Mouse (Mus musculus) splenic B cell, adult 2 months (primary cell): ENCODE results near the gene Idh3g.

Experiments used
- DNase-seq: peaks from one replicate; pipeline ENCODE4 v3.0.0-alpha.2; 2011; ENCODE audit warnings: low read depth, low spot score
- H3K27me3 ChIP-seq: 2 replicates; pipeline ENCODE4 v1.6.1; 2012; ENCODE audit warnings: mild to moderate bottlenecking, low read length, moderate library complexity, mixed read lengths; ENCODE audit not compliant: control insufficient read depth, poor library complexity, insufficient read depth, severe bottlenecking
- H3K36me3 ChIP-seq: 2 replicates; pipeline ENCODE4 v1.6.1; 2012; ENCODE audit warnings: mild to moderate bottlenecking, low read length, moderate library complexity, mixed read lengths; ENCODE audit not compliant: control insufficient read depth, poor library complexity, insufficient read depth, severe bottlenecking

Idh3g gene

DNA sequence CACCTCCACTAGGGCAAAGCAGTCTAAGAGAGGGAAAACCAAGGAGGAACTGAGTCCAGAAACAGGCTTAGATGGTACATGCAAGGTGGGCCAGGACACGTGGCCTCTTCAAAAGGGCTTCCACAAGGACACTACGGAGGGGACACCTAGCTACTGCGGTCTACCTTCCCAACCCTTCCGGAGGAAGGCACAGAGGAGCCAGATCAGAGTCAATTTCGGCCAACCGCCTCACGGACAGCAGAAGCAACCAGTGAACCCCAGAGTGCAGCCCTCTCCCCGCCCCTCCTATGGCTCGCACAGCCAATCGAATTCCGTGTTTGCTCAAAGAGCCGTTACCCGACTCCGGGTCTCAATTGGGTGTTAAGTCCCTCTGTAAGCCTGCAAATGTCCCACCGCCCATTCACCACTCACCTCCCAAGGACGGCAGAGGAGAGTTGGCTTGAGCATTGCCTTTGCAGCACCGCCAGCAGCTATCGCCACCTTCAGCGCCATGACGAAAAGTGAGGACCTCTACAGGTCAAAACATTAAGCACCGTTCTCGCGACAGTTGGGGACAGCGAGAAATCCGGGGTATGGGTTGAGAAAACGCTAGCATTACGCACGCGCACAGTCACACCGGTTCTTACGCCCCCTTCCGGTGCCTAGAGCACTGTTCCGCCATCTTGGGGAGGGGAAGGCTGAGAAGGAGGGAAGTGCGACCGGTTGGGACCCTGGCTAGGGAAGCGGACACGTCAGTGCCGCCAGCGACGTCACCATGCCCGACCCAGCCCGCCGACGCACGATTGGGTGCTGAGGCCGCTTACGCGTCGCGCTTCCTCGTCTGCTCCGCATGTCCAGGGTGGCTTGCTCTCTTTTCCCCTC, at the start of gene Idh3g, which contains the start of gene Ssr4:
Idh3g (minus strand) TSS at position 534 of the 861 bp plus-strand sequence.
Ssr4 (plus strand) TSS at position 665 of the 861 bp plus-strand sequence.
- Histone ChIP-seq H3K27me3 (no peaks in the 10 kb centered on the region), H3K36me3 (no peaks in the 10 kb centered on the region)
- peak; percentile 97 for DNase-seq

DNA sequence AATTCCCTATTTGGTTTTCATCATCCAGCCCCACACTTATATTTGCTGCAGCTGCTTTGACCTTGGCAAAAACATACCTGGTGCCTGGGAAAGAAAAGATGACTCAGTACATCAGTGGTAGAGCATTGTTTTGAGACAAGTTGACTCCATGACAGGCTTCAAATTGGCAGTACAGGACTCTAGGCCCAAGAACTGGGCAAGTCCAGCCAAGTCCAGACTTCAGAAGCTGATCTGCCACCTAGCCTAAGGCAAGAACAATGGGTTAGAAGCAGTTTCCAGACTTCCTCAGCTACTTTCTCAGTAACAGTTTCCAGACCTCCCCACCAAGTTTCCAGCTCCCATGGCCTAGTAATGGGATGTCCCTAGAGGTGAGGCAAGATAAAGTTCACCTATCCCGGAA, 49.0 kb upstream of the Idh3g start:
- no peak for DNase-seq
- no peaks in the 10 kb centered on the region for H3K27me3 ChIP-seq
- no peaks in the 10 kb centered on the region for H3K36me3 ChIP-seq

DNA sequence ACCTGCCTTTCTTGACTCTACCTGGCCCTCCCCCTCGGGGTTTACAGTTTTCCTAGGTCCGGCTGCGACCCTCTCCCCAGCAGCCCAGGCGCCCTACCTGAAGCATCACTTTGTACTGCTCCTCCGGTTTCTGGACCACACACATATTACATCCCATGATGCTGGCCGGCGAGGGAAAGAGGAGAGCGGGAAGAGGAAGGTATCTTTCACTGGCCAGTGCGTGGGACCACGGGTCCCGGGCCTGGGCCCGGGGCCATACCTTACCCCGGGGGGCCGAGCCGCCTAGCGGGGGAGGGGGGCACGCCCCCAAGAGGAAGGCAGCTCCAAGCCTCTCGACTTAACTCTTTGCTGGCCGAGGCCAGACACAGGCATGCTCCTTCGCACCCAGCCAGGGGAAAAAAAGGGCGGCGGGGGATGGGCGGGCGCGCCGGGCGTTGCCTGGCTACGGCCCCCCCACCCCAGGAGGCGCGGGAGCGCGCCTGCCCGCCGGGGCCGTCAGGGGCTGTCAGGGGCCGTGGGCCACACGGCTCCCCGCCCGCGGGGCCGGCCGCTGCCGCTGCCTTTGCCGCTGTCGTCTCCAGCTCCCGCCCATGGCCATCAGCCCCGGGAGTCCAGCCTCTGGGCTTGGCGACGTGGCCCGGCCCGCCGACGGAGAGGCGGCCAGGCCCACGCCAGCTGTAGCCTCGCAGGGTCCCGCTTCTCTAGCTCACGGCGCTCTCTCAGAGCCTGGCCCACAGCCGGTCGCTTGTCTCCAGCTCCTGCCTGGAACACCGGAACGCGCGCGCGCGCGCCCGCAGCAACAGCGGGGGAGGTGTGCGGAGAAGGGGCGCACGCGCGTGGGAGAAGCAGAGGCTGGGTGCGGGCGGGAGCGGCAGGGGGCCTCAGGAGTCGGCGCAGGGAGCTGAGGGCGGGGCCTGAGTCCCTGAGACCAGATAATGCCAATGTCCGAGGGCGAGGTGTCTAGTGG, 37.8 kb upstream of the Idh3g start, which contains the start of gene Pdzd4:
Pdzd4 (minus strand) TSS at position 785 of the 967 bp plus-strand sequence.
- H3K36me3 ChIP-seq = no peaks in the 10 kb centered on the region
- DNase-seq = peak; percentile 27

DNA sequence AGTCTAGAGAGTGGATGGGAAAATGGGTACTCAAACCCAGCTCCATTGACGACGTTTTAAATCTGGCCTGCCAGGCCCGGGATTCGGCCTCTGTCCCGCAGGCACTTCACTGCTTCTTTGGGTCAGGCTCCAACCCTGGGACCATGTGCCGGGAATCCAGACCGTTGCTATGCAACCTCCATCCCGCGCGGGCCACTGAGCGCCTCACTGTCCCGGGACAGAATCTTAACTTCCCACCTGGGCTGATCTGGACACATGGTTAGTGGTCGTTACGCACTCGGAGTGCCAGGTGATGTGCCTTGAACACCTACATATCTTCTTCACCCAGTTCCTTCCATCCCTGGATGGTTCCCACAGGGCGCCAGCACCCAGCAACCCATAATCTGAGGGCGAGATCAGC, 37.0 kb upstream of the Idh3g start:
- no peaks in the 10 kb centered on the region for H3K27me3 ChIP-seq
- H3K36me3 ChIP-seq = no peaks in the 10 kb centered on the region
- no peak for DNase-seq

More for the DNA sequence above, 37.8 kb upstream of the Idh3g start, which contains the start of gene Pdzd4:
- no peaks in the 10 kb centered on the region for H3K27me3 ChIP-seq

DNA sequence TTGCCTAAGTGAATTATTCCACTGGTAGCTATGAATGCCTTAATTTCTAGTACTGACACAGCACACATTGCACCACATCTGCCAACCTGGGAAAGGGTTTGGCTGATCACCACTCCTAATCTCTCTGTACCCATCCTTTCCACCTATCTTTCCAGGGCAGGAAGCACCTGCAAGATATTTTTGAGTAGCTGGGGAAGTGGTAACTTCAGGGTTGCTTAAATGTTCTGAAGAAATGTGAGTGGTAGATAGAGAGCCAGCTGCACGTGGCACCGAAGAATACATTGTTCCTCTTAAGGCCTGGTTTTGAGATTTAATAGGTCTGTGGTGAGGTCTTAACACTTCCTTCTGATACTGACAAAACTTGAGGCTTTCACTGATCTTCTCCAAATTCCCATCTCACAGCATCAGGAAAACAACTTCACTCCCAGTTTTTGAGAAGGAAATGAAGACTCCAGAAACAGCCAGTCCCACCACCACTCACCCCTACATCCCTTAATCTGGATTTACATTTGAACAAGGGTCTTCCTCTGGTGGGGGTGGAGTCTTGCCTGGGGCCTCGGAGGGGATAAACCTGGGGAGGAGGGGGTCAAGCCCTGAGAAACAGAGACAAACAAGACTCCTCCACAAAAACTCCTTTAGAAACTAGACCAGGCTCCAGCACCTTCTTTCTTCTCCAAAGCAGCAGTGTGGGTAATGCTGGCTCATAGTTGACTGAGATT, 30.1 kb upstream of the Idh3g start:
- DNase-seq = no peak
- no peaks in the 10 kb centered on the region for H3K36me3 ChIP-seq
- no peaks in the 10 kb centered on the region for H3K27me3 ChIP-seq

DNA sequence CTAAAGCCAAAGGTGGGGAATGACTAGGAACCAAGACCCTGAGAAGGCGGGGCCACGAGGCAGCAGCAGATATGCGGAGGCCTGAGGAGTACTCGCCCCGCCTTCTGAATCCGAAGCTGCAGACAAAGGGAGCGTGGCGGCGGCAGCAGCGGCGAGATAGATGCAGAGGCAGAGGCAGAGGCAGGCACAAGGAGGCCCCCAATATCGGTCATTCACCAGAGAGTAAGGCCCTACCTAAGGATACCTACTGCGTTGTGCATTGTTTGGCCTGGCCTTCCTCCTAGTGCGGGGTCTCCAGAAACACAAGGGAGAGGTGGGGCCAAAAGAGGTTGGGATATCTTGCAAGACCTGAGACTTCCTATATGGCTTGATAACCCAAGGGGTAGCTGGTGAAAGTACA, 28.4 kb upstream of the Idh3g start:
- H3K27me3 ChIP-seq = no peaks in the 10 kb centered on the region

DNA sequence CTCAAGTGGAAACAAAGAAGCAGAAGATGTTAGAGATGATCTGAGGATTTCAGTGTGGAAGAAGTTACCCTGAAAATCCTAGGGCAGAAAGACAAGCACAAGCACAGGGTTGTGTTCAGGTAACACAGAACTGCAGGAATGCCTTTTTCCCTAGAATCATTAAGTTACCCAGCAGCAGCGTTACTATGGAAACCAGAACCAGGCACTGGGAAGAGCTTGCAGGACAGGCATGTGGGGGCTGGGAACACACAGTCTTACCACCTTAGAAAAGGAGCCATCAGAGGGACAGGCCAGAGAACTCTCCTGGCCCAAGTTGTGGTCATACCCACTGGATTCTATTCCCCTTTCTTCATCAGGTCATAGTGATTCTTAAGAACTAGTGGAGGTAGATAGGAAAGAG, 19.1 kb upstream of the Idh3g start:
- Histone ChIP-seq H3K27me3 (no peaks in the 10 kb centered on the region), H3K36me3 (no peaks in the 10 kb centered on the region)
- no peak for DNase-seq

More for the DNA sequence above, 28.4 kb upstream of the Idh3g start:
- no peaks in the 10 kb centered on the region for H3K36me3 ChIP-seq
- DNase-seq = no peak

DNA sequence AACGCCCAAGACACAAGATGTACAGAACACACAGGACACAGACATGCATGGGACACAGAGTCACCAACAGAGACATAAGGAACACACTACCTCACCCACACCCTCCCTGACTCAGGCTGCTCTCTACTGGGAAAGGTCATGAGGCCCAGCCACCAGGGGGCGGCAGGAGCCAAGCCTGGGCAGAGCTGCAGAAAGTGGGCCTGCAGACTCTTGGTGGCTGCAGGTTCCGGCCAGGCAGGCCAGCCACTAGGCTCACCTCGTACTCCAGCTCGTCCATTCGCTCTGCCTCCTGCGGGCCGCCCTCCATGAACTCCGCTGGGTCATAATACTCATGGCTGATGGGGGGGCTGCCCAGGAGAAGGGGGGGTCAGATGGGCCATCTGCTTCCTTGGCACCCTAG, 11.8 kb upstream of the Idh3g start:
- Histone ChIP-seq H3K36me3 (no peaks in the 10 kb centered on the region), H3K27me3 (no peaks in the 10 kb centered on the region)
- peak; percentile 82 for DNase-seq

DNA sequence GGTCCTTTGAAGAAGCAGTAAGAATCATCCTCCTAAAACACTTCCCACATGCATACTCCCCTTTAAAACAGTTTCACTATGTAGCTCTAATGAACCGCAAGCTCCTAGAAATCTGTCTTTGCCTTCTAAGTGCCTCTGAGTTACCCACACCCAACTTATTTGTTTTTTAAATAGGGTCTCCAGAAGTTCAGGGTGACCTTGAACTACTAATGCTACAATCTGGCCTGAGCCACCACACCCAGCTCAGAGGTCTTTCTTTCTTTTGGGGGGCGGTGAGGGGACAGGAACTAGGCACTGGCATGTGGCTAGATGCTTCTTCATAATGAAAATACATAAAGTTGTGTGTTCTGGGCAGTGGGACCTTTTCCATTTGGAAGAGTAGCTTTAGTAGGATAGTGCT, 10.8 kb upstream of the Idh3g start:
- DNase-seq = no peak

DNA sequence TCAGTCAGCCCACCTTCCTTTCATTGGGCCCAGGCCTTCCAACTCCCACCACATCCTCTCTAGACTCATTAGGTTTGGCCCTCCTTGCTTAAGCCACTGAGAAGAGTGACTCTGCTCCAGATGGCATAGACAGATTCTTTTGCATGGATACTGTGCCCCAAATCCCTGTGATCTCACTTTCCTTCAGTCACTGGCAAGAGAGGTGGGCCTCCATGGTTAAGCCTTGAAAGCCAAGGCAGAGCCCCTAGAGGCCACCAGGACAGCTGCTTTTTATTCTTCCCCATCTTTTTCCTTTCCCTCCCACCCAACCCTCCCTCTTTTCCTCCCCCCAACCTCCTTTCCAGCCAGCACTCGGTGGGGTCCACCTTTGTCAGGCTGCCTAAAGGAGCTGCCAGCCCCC, 6.8 kb upstream of the Idh3g start:
- Histone ChIP-seq H3K27me3 (no peaks in the 10 kb centered on the region), H3K36me3 (no peaks in the 10 kb centered on the region)
- no peak for DNase-seq

More for the DNA sequence above, 10.8 kb upstream of the Idh3g start:
- H3K27me3 ChIP-seq = no peaks in the 10 kb centered on the region
- H3K36me3 ChIP-seq = no peaks in the 10 kb centered on the region

DNA sequence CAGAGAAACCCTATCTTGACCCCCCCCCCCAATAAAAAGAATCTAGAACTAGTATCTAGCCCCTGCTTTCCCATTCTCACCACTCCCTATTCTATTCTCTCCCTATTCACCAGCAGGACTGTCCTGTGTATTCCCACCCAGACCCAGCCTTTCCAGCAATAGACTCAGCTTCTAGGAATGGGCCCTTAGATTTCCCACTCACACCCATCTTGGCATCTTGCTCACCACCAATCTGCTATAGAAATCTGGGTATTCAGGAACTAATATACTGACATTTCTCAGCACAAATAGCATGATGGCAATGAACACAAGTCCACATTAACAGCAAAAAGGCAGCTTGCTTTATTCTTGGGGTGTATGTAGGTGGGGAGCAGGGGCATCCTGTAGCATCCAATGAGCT, 6.3 kb upstream of the Idh3g start:
- no peak for DNase-seq
- Histone ChIP-seq H3K36me3 (no peaks in the 10 kb centered on the region), H3K27me3 (no peaks in the 10 kb centered on the region)

DNA sequence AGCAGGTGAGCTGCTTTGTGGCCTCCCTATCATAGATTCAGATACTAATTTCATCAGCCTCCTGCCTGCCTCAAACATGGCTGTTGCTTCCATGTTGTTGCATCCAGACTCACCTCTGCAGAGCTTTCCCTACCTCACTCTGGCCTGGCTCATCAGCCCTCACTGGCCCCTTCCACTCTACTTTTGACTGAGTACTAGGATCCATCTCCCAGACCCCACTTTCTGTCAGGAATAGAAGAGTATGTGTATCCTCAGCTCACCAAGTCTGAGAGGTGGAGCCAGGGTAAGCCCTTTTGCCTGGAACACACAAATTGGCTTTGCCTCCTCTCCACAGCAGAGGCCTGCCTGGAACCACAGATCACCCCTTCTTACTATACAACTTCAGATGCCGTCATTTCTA, 1.8 kb upstream of the Idh3g start:
- no peaks in the 10 kb centered on the region for H3K27me3 ChIP-seq
- no peak for DNase-seq
- no peaks in the 10 kb centered on the region for H3K36me3 ChIP-seq

DNA sequence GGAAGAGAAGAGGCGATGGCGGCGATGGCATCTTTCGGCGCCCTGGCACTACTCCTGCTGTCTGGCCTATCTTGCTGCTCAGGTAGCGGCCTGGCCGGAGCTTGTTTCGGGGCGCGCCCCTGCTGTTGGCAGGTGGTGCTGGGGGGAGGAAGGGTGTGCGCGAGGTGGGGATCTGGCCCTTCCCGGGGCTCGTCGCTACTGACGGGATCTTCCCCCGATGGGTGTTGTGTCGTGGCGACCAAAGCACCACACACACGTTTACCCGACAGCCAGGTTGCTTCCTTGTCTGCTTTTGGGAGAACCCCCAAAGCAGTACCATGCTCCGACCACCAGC, 495 bp upstream of the Idh3g start:
- no peak for DNase-seq
- Histone ChIP-seq H3K27me3 (no peaks in the 10 kb centered on the region), H3K36me3 (no peaks in the 10 kb centered on the region)

DNA sequence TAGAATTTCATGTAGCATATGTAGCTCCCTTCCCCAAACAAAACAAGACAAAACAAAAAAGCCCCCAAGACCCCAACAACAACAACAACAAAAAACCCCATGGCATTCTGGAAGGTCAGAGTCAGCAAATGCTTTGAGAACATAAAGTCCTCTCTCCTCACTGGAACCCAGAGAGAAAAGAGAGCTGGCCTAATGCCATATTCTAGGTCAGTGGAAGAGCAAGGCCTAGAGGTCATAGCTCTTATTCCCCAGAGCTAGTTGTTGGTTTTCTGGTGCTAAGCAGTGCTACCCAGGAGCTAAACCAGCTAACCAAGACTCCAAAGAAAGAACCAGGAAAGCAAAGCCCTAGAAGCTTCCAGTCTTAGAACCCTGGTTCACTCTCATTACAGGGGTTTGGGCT, 1.0 kb downstream of the Idh3g start:
- H3K36me3 ChIP-seq = 0 out of 2 replicates have a peak, but pooled peaks cover 3% of the 10 kb centered on the region
- no peak for DNase-seq

More for the DNA sequence above, 1.0 kb downstream of the Idh3g start:
- no peaks in the 10 kb centered on the region for H3K27me3 ChIP-seq
